Mouse (Mus musculus) MEL (cell line): Measurements from ENCODE around the gene Chst12. TPM values are rescaled to one million over a fixed set of nuclear protein-coding genes. Genes with fewer than 3 reads are reported as not detected.

Source experiments
- DNase-seq: peaks from one replicate; pipeline ENCODE4 v3.0.0; 2011; ENCODE audit warnings: low read depth, low spot score
- H3K27ac ChIP-seq: 2 replicates; pipeline ENCODE4 v1.5.1; 2012; ENCODE audit warnings: low read depth, mild to moderate bottlenecking, control low read depth, low read length, moderate library complexity; ENCODE audit not compliant: control insufficient read depth
- H3K27me3 ChIP-seq, 2 experiments: fragments of 150-350 bp in 1 of 2; sonication (generic) in 1 of 2; 2 replicates each; pipeline ENCODE4 v1.6.1; 2012; ENCODE audit warnings: low read length in 2 of 2, mild to moderate bottlenecking in 2 of 2, improper control_type of control experiment in 1 of 2, moderate library complexity in 1 of 2; ENCODE audit not compliant: insufficient read depth in 2 of 2, control insufficient read depth in 1 of 2
- H3K36me3 ChIP-seq, 2 experiments: 2 replicates each; pipeline ENCODE4 v1.6.1; 2012 to 2014; ENCODE audit warnings: low read length in 2 of 2, improper control_type of control experiment in 1 of 2, inconsistent platforms in 1 of 2, mild to moderate bottlenecking in 1 of 2; ENCODE audit not compliant: insufficient read depth in 2 of 2, control insufficient read depth in 1 of 2
- H3K4me1 ChIP-seq, 2 experiments: fragments of 150-350 bp in 1 of 2; sonication (generic) in 1 of 2; 2 replicates each; pipeline ENCODE4 v1.6.1; 2012; ENCODE audit warnings: low read length in 2 of 2, improper control_type of control experiment in 1 of 2, mild to moderate bottlenecking in 1 of 2; ENCODE audit not compliant: insufficient read depth in 2 of 2, control insufficient read depth in 1 of 2
- H3K4me3 ChIP-seq, 2 experiments: fragments of 150-350 bp in 1 of 2; sonication (generic) in 1 of 2; 2 replicates each; pipeline ENCODE4 v1.5.1; 2012; ENCODE audit warnings: low read depth in 2 of 2, low read length in 2 of 2, mild to moderate bottlenecking in 2 of 2, moderate library complexity in 2 of 2, control low read depth in 1 of 2, improper control_type of control experiment in 1 of 2; ENCODE audit not compliant: control insufficient read depth in 1 of 2, insufficient read depth in 1 of 2
- H3K79me2 ChIP-seq: 2 replicates; pipeline ENCODE4 v1.6.1; 2012; ENCODE audit warnings: mild to moderate bottlenecking, low read length, moderate library complexity; ENCODE audit not compliant: control insufficient read depth, poor library complexity, insufficient read depth
- H3K9ac ChIP-seq: 2 replicates; pipeline ENCODE4 v1.6.1; 2012; ENCODE audit warnings: low read depth, mild to moderate bottlenecking, control low read depth, low read length, moderate library complexity; ENCODE audit not compliant: control insufficient read depth, poor library complexity, severe bottlenecking
- H3K9me3 ChIP-seq: fragments of 150-350 bp; sonication (generic); replicated peaks from 2 replicates; pipeline ENCODE4 v1.6.1; 2012; ENCODE audit warnings: mild to moderate bottlenecking, low read length, improper control_type of control experiment, moderate library complexity; ENCODE audit not compliant: insufficient read depth
- CHD2 ChIP-seq: IDR thresholded peaks from 2 replicates; pipeline ENCODE4 v1.6.1; 2011; ENCODE audit warnings: low read length, improper control_type of control experiment
- CTCF ChIP-seq, 3 experiments: IDR thresholded peaks in 2 of 3; conservative IDR thresholded peaks in 1 of 3; 2 replicates each; pipeline ENCODE4 v1.5.1; 2011 to 2012; ENCODE audit warnings: low read length in 3 of 3, low read depth in 2 of 3, mild to moderate bottlenecking in 2 of 3, improper control_type of control experiment in 1 of 3, inconsistent platforms in 1 of 3, mixed read lengths in 1 of 3, moderate library complexity in 1 of 3; ENCODE audit not compliant: control insufficient read depth in 1 of 3, insufficient read depth in 1 of 3, poor library complexity in 1 of 3, severe bottlenecking in 1 of 3
- E2F4 ChIP-seq: IDR thresholded peaks from 2 replicates; pipeline ENCODE4 v1.6.1; 2011; ENCODE audit warnings: low read depth, low read length, improper control_type of control experiment, borderline replicate concordance
- ELF1 ChIP-seq: IDR thresholded peaks from 2 replicates; pipeline ENCODE4 v1.6.1; 2014; ENCODE audit warnings: low read depth, mild to moderate bottlenecking, inconsistent platforms, low read length, improper control_type of control experiment, moderate library complexity
- EP300 ChIP-seq, 2 experiments: IDR thresholded peaks; 2 replicates each; pipeline ENCODE4 v1.6.1; 2011; ENCODE audit warnings: improper control_type of control experiment in 2 of 2, low read length in 2 of 2, low read depth in 1 of 2, mild to moderate bottlenecking in 1 of 2
- ETS1 ChIP-seq: IDR thresholded peaks from 2 replicates; pipeline ENCODE4 v1.6.1; 2012; ENCODE audit warnings: low read depth, mild to moderate bottlenecking, inconsistent platforms, low read length, improper control_type of control experiment, moderate library complexity
- GABPA ChIP-seq: IDR thresholded peaks from 2 replicates; pipeline ENCODE4 v1.6.1; 2012; ENCODE audit warnings: low read depth, mild to moderate bottlenecking, inconsistent platforms, low read length, improper control_type of control experiment, moderate library complexity
- GATA1 ChIP-seq: IDR thresholded peaks from 2 replicates; pipeline ENCODE4 v1.6.1; 2011; ENCODE audit warnings: low read depth, low read length, improper control_type of control experiment
- HCFC1 ChIP-seq: IDR thresholded peaks from 2 replicates; pipeline ENCODE4 v1.6.1; 2012; ENCODE audit warnings: low read depth, mild to moderate bottlenecking, inconsistent platforms, low read length, improper control_type of control experiment, moderate library complexity
- KAT2A ChIP-seq: conservative IDR thresholded peaks from 2 replicates; pipeline ENCODE4 v1.6.1; 2012; ENCODE audit warnings: low read depth, low read length, improper control_type of control experiment, inconsistent platforms
- MAFK ChIP-seq: IDR thresholded peaks from 2 replicates; pipeline ENCODE4 v1.6.1; 2011; ENCODE audit warnings: low read depth, mild to moderate bottlenecking, low read length, improper control_type of control experiment, borderline replicate concordance
- MEF2A ChIP-seq: IDR thresholded peaks from 2 replicates; pipeline ENCODE4 v1.6.1; 2014; ENCODE audit warnings: low read depth, mild to moderate bottlenecking, inconsistent platforms, low read length, improper control_type of control experiment; ENCODE audit not compliant: poor library complexity, insufficient replicate concordance, severe bottlenecking; ENCODE audit errors: extremely low read depth
- MXI1 ChIP-seq: IDR thresholded peaks from 2 replicates; pipeline ENCODE4 v1.6.1; 2011; ENCODE audit warnings: mild to moderate bottlenecking, low read depth, low read length, improper control_type of control experiment
- MYB ChIP-seq: IDR thresholded peaks from 2 replicates; pipeline ENCODE4 v1.6.1; 2011; ENCODE audit warnings: mild to moderate bottlenecking, low read depth, low read length, improper control_type of control experiment
- MYC ChIP-seq: IDR thresholded peaks from 2 replicates; pipeline ENCODE4 v1.6.1; 2011; ENCODE audit warnings: low read depth, mild to moderate bottlenecking, low read length, improper control_type of control experiment, moderate library complexity
- NELFE ChIP-seq: IDR thresholded peaks from 2 replicates; pipeline ENCODE4 v1.6.1; 2011; ENCODE audit warnings: low read depth, low read length, improper control_type of control experiment
- NRF1 ChIP-seq: IDR thresholded peaks from 2 replicates; pipeline ENCODE4 v1.6.1; 2014; ENCODE audit warnings: low read depth, mild to moderate bottlenecking, inconsistent platforms, low read length, improper control_type of control experiment, moderate library complexity; ENCODE audit not compliant: poor library complexity, insufficient read depth, severe bottlenecking
- POLR2A ChIP-seq, 2 experiments: IDR thresholded peaks; 2 replicates each; pipeline ENCODE4 v1.6.1; 2011 to 2012; ENCODE audit warnings: low read length in 2 of 2, mild to moderate bottlenecking in 2 of 2, control low read depth in 1 of 2, improper control_type of control experiment in 1 of 2, low read depth in 1 of 2, moderate library complexity in 1 of 2; ENCODE audit not compliant: control insufficient read depth in 1 of 2, insufficient read depth in 1 of 2, poor library complexity in 1 of 2
- POLR2AphosphoS2 ChIP-seq: IDR thresholded peaks from 2 replicates; pipeline ENCODE4 v1.6.1; 2011; ENCODE audit warnings: low read length, improper control_type of control experiment
- POLR2AphosphoS5 ChIP-seq: IDR thresholded peaks from 2 replicates; pipeline ENCODE4 v1.6.1; 2012; ENCODE audit warnings: low read depth, borderline replicate concordance, mild to moderate bottlenecking, inconsistent platforms, low read length, moderate library complexity, mixed read lengths
- RCOR1 ChIP-seq: IDR thresholded peaks from 2 replicates; pipeline ENCODE4 v1.6.1; 2012; ENCODE audit warnings: low read depth, mild to moderate bottlenecking, inconsistent platforms, low read length, improper control_type of control experiment
- SIN3A ChIP-seq: IDR thresholded peaks from 2 replicates; pipeline ENCODE4 v1.6.1; 2012; ENCODE audit warnings: low read length, improper control_type of control experiment, inconsistent platforms
- TAL1 ChIP-seq: IDR thresholded peaks from 2 replicates; pipeline ENCODE4 v1.6.1; 2012; ENCODE audit warnings: mild to moderate bottlenecking, inconsistent platforms, low read length, moderate library complexity, mixed read lengths
- TCF12 ChIP-seq: IDR thresholded peaks from 2 replicates; pipeline ENCODE4 v1.6.1; 2014; ENCODE audit warnings: low read depth, mild to moderate bottlenecking, inconsistent platforms, low read length, improper control_type of control experiment, moderate library complexity
- USF1 ChIP-seq: IDR thresholded peaks from 2 replicates; pipeline ENCODE4 v1.6.1; 2014; ENCODE audit warnings: low read depth, mild to moderate bottlenecking, inconsistent platforms, low read length, improper control_type of control experiment, moderate library complexity
- ZC3H11A ChIP-seq: IDR thresholded peaks from 2 replicates; pipeline ENCODE4 v1.6.1; 2012; ENCODE audit warnings: low read depth, mild to moderate bottlenecking, inconsistent platforms, low read length, improper control_type of control experiment
- ZKSCAN1 ChIP-seq: IDR thresholded peaks from 2 replicates; pipeline ENCODE4 v1.6.1; 2012; ENCODE audit warnings: low read depth, mild to moderate bottlenecking, inconsistent platforms, low read length, improper control_type of control experiment, moderate library complexity
- ZMIZ1 ChIP-seq: IDR thresholded peaks from 2 replicates; pipeline ENCODE4 v1.6.1; 2012; ENCODE audit warnings: low read depth, mild to moderate bottlenecking, inconsistent platforms, low read length, improper control_type of control experiment, moderate library complexity
- ZNF384 ChIP-seq: IDR thresholded peaks from 2 replicates; pipeline ENCODE4 v1.6.1; 2012; ENCODE audit warnings: low read depth, mild to moderate bottlenecking, inconsistent platforms, low read length, improper control_type of control experiment
- polyA plus RNA-seq, 2 experiments: library from polyadenylated mRNA; stranded (reverse) in 1 of 2; unstranded in 1 of 2; fragments of >175 nt in 1 of 2; fragments of >200 nt in 1 of 2; gene quantifications; 2 replicates each; pipeline versions ENCODE4 v1.2.1 to v1.2.4; 2012; ENCODE audit warnings: low replicate concordance in 2 of 2, low read depth in 1 of 2; ENCODE audit not compliant: insufficient read length in 2 of 2, insufficient read depth in 1 of 2, missing spikeins in 1 of 2
- total RNA-seq: library from RNA; depleted of rRNA; stranded (reverse); fragments of 300-350 nt; gene quantifications from 2 replicates; pipeline ENCODE4 v1.2.3, GENCODE M21; 2012

Gene Chst12
- total and polyA plus RNA-seq, 3 experiments, result 4.1 to 8.6 TPM; not detected in 1

- H3K9ac ChIP-seq, result no peak overlapping the region
- no peak overlapping the region for H3K27ac ChIP-seq
- H3K4me1 ChIP-seq, result peaks cover 0 to 12% of the 10 kb centered on the region in 2 experiments; a peak in 2 of 4 replicates
- H3K79me2 ChIP-seq, result no peaks in the 10 kb centered on the region; the same call in 1 of the 2 replicates
- H3K4me3 ChIP-seq, result no peak overlapping the region
- H3K27me3 ChIP-seq, result no peaks in the 10 kb centered on the region
- peaks cover 0 to 8% of the 10 kb centered on the region in 2 experiments; a peak in 2 of 4 replicates for H3K36me3 ChIP-seq
- TF ChIP-seq MYB (no peak), E2F4 (no peak), NELFE (no peak), ZMIZ1 (no peak), POLR2A (IDR thresholded peaks at IDR 0.05; ENCODE audit: control insufficient read depth in 1 of 2, insufficient read depth in 1 of 2, low read depth in 1 of 2, low read length in 2 of 2, poor library complexity in 1 of 2) (no peak), ELF1 (no peak), TCF12 (no peak), GATA1 (no peak), MAFK (no peak), ZKSCAN1 (no peak), MYC (no peak), HCFC1 (no peak), KAT2A (no peak), POLR2AphosphoS5 (no peak), NRF1 (no peak), CHD2 (no peak), GABPA (no peak)
- DNase-seq, result no peak
- no peaks in the 10 kb centered on the region for H3K9me3 ChIP-seq
Measured at GRCm38 (mm10) chr5:140509204-140509603, 3.9 kb downstream of the Chst12 start.

GRCm38 (mm10) chr5:140510012-140511000 lies 5.0 kb downstream of the Chst12 start:
- no peaks in the 10 kb centered on the region; the same call in 1 of the 2 replicates for H3K79me2 ChIP-seq
- H3K9me3 ChIP-seq, result no peaks in the 10 kb centered on the region
- peaks cover 0 to 4% of the 10 kb centered on the region in 2 experiments; a peak in 1 of 4 replicates for H3K4me1 ChIP-seq
- no peak overlapping the region for H3K4me3 ChIP-seq
- no peaks in the 10 kb centered on the region for H3K27me3 ChIP-seq
- peaks cover 0 to 3% of the 10 kb centered on the region in 2 experiments; a peak in 1 of 4 replicates for H3K36me3 ChIP-seq
- DNase-seq, result no peak
- H3K9ac ChIP-seq, result no peak overlapping the region
- H3K27ac ChIP-seq, result no peak overlapping the region
- TF ChIP-seq POLR2AphosphoS2 (no peak), MXI1 (no peak), MEF2A (no peak), SIN3A (no peak), TAL1 (no peak), GABPA (no peak), EP300 (IDR thresholded peaks at IDR 0.05; ENCODE audit: low read depth in 1 of 2, low read length in 2 of 2) (no peak), ZNF384 (no peak), USF1 (no peak), POLR2A (IDR thresholded peaks at IDR 0.05; ENCODE audit: control insufficient read depth in 1 of 2, insufficient read depth in 1 of 2, low read depth in 1 of 2, low read length in 2 of 2, poor library complexity in 1 of 2) (no peak), ZC3H11A (no peak), KAT2A (no peak), NELFE (no peak), CTCF (IDR thresholded peaks at IDR 0.05 in 2 of 3, conservative IDR thresholded peaks at IDR 0.05 in 1 of 3; ENCODE audit: control insufficient read depth in 1 of 3, insufficient read depth in 1 of 3, low read depth in 2 of 3, low read length in 3 of 3, poor library complexity in 1 of 3, severe bottlenecking in 1 of 3) (no peak), CHD2 (no peak), RCOR1 (no peak), ETS1 (no peak), TCF12 (no peak)
